Mouse (Mus musculus): ENCODE results near the gene Gm8439.

DNA sequence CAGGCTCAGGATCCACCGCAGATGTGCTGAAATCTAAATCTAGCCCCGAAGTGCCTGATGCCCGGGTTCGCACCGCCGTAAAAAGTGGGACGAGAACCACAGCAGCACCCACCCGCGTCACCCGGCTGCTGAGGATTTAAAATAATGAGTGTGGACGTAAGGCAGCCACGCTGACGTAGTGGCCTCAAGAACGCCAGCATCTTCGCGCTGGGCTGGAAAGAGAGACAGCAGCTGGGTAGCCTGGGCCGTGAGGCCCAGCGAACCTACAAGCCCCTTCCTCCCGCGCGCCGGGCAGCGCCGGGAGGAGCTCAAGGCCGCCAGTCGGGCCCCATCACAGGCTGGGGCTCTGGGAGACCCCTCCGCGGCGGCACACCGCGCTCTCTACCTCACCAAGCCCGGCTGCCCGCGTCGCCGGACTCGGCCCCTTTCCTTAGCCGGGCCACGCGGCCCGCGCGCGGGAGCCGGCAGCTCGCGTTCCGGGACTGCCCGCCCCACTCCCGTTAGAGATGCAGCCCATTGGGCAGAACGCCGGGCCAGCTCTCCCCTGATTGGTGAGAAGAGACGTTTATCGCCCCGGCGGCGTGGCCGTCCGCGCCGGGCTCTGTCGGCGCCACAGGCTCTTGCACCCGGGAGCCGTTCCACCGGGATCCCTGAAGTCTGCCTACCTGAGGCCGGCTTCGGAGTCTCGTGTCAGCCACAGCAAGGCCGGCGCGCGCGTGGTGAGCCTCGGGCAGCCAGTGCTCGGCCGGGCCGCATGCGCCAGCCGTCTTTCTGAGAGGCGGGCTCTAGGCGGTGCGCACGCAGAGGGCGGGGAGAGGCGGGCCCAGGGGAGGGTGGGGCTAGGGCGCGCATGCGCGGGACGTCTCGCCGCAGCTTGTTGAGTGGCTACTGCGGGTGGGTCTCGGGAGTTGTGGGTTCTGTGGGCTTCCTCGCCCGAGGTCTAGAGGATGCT is 18.8 kb upstream of the Gm8439 start, which contains the start of gene Ctps:
- TF ChIP-seq POLR2A (IDR thresholded peaks at IDR 0.05; ENCODE audit: borderline replicate concordance, extremely low read depth, low read depth, low read length) (peak; percentile 95), CTCF (IDR thresholded peaks at IDR 0.05; ENCODE audit: insufficient read depth, low read length) (no peak)
